Mouse (Mus musculus) cerebellum, adult 2 months (tissue): ENCODE results near the gene Dmac2.

ENCODE experiments used
- CTCF ChIP-seq: fragments of 200-500 bp; IDR thresholded peaks from 2 replicates; pipeline ENCODE4 v1.5.1; 2011; ENCODE audit warnings: low read depth, mild to moderate bottlenecking, control low read depth, low read length, moderate library complexity, borderline replicate concordance; ENCODE audit not compliant: insufficient read depth
- POLR2A ChIP-seq: fragments of 200-500 bp; IDR thresholded peaks from 2 replicates; pipeline ENCODE4 v1.6.1; 2011; ENCODE audit warnings: low read length, control low read depth, borderline replicate concordance; ENCODE audit not compliant: insufficient read depth

- TF ChIP-seq CTCF, result 0 out of 2 replicates have a peak, but pooled peaks have one; percentile 3
- TF ChIP-seq POLR2A, result no peak
These were observed 28.4 kb downstream of the Dmac2 start for GRCm38 (mm10) chr7:25647574-25648123.
